Mouse (Mus musculus) intestine, embryonic 16.5 days (tissue): ENCODE data around the gene 6430531B16Rik. TPM values are rescaled to one million over a fixed set of nuclear protein-coding genes. Genes with fewer than 3 reads are reported as not detected.

Source experiments
- ATAC-seq: fragments of 200-750 bp; cut with Nextera tagmentation; 2 replicates; pipeline ENCODE4 v1.8.0; 2017; ENCODE audit warnings: moderate TSS enrichment, moderate library complexity
- H3K27ac ChIP-seq: fragments of 300-500 bp; sonication (generic); 2 replicates; pipeline ENCODE4 v1.5.1; 2014; ENCODE audit warnings: mild to moderate bottlenecking, low read length
- H3K27me3 ChIP-seq: fragments of 300-500 bp; sonication (generic); replicated peaks from 2 replicates; pipeline ENCODE4 v1.6.1; 2014; ENCODE audit warnings: low read length, control low read depth, mixed read lengths; ENCODE audit not compliant: control insufficient read depth, insufficient read depth
- H3K36me3 ChIP-seq: fragments of 300-500 bp; sonication (generic); 2 replicates; pipeline ENCODE4 v1.6.1; 2014; ENCODE audit warnings: low read length, control low read depth; ENCODE audit not compliant: control insufficient read depth, insufficient read depth
- H3K4me1 ChIP-seq: fragments of 300-500 bp; sonication (generic); 2 replicates; pipeline ENCODE4 v1.6.1; 2014; ENCODE audit warnings: low read length, control low read depth, mixed read lengths; ENCODE audit not compliant: control insufficient read depth, insufficient read depth
- H3K4me2 ChIP-seq: fragments of 300-500 bp; sonication (generic); 2 replicates; pipeline ENCODE4 v1.6.1; 2014; ENCODE audit warnings: low read depth, low read length, control low read depth
- H3K4me3 ChIP-seq: fragments of 300-500 bp; sonication (generic); 2 replicates; pipeline ENCODE4 v1.5.1; 2014; ENCODE audit warnings: mild to moderate bottlenecking, low read length
- H3K9ac ChIP-seq: fragments of 300-500 bp; sonication (generic); 2 replicates; pipeline ENCODE4 v1.6.1; 2014; ENCODE audit warnings: low read depth, low read length
- H3K9me3 ChIP-seq: fragments of 300-500 bp; sonication (generic); 2 replicates; pipeline ENCODE4 v1.6.1; 2016; ENCODE audit warnings: low read length, control low read depth; ENCODE audit not compliant: control insufficient read depth
- WGBS: fragments of 180-500 bp; shearing (Covaris S2); extraction: QIAGEN DNeasy Blood & Tissue Kit; methylation state at CpG from one replicate; pipeline ENCODE4 v1.1.7; 2014; 5-methylcytosine and 5-hydroxymethylcytosine counted together
- polyA plus RNA-seq: library from polyadenylated mRNA; unstranded; fragments of >200 nt; fragmentation: Nextera tagmentation; extraction: Ambion mirVana; gene quantifications from 2 replicates; pipeline ENCODE4 v1.2.1, GENCODE M21; 2015

Gene 6430531B16Rik
- 0.13 TPM in 1 of 2 replicates, not detected in the other for polyA plus RNA-seq

DNA sequence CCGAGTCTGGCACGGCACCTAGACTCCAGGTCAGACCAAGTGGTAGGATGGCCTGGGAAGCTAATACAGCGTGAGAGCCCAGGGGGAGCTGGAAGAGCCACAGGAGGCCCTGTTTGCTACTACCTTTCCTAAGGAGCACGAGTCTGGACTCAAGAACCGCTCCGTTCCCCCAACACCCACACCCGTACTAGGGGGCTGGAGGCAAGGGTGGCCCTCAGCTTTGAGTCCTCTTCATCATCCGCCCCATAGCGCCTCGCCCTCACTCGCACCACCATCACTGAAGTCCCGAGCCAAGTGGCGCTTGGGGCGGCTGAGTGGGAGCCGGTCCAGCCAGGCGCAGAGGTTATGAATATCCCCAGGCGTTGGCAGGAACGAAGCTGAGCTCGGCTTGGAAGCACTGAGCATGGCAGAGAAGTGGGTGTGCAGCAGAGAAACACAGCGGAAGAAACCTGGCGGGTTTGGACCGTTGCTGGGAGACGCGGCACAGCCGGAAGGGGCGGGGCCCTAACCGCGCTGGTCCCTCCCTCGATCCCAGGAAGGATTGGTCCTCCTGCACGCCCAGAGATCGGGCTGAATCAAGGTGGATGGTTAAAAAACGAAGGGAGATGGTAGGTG lies at the start of gene 6430531B16Rik:
6430531B16Rik (minus strand) TSS at position 478 of the 615 bp plus-strand sequence.
- peak; percentile 95 for ATAC-seq

DNA sequence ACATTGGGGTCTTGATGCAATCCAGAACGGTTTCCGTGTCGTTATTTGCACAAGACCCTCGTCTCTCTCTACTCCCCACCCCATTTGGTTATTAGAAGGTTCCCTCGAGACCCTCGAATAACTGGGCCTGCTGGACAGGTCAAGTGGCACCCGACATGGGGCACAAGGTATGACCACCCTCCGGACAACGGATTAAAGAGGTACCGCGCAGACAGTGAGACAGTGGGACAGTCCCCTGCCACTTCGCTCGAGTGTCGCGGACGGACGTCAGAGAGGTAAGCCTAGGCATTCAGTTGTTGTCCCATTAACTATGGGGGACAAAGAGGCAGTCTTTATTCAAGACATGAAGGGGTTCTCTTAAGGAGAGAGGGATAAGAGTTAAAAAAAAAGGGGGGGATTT lies 32.8 kb upstream of the 6430531B16Rik start:
- Histone ChIP-seq H3K9ac (no peak overlapping the region), H3K4me1 (no peaks in the 10 kb centered on the region), H3K27ac (no peak overlapping the region), H3K4me3 (no peak overlapping the region), H3K9me3 (no peaks in the 10 kb centered on the region), H3K36me3 (no peaks in the 10 kb centered on the region), H3K4me2 (no peak overlapping the region), H3K27me3 (no peaks in the 10 kb centered on the region)
- WGBS, result 97% methylated on average over 17 of the region's 17 CpGs
- no peak for ATAC-seq

More for the DNA sequence above, at the start of gene 6430531B16Rik:
- Histone ChIP-seq H3K36me3 (no peaks in the 10 kb centered on the region), H3K4me1 (peaks cover 5% of the 10 kb centered on the region; the same call in 1 of the 2 replicates), H3K9me3 (no peaks in the 10 kb centered on the region), H3K9ac (peak within 1 kb of the TSS; percentile 55), H3K4me2 (peak within 1 kb of the TSS; percentile 69), H3K4me3 (peak within 1 kb of the TSS; percentile 54), H3K27ac (no peak within 1 kb of the TSS), H3K27me3 (no peaks in the 10 kb centered on the region)
- 3% methylated on average over 32 of the region's 32 CpGs for WGBS

DNA sequence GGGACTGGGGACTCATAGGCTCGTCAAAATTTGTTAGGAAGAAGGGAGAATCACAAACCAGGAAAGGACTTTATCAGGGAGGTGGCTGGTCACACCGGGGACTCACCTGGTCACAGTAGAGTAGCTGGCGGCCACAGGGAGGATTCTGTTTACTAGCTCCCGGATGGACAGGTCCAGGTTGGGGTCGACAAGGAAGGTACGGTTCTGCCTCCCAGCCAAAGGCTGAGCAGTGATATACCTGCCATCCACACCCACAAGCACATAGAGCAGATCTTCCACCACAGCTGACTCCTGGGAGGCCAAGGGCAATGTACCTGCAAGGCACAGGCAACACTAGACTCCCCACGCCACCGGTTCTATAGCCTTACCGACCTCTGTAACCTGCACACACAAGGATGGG lies 29.2 kb upstream of the 6430531B16Rik start:
- H3K4me3 ChIP-seq, result no peak overlapping the region
- no peaks in the 10 kb centered on the region for H3K9me3 ChIP-seq
- H3K4me1 ChIP-seq, result no peaks in the 10 kb centered on the region
- H3K27ac ChIP-seq, result no peak overlapping the region
- ATAC-seq, result no peak
- H3K4me2 ChIP-seq, result no peak overlapping the region
- no peaks in the 10 kb centered on the region for H3K27me3 ChIP-seq
- H3K9ac ChIP-seq, result no peak overlapping the region
- 93% methylated on average over 9 of the region's 9 CpGs for WGBS
- peaks cover 14% of the 10 kb centered on the region; the same call in 1 of the 2 replicates for H3K36me3 ChIP-seq

DNA sequence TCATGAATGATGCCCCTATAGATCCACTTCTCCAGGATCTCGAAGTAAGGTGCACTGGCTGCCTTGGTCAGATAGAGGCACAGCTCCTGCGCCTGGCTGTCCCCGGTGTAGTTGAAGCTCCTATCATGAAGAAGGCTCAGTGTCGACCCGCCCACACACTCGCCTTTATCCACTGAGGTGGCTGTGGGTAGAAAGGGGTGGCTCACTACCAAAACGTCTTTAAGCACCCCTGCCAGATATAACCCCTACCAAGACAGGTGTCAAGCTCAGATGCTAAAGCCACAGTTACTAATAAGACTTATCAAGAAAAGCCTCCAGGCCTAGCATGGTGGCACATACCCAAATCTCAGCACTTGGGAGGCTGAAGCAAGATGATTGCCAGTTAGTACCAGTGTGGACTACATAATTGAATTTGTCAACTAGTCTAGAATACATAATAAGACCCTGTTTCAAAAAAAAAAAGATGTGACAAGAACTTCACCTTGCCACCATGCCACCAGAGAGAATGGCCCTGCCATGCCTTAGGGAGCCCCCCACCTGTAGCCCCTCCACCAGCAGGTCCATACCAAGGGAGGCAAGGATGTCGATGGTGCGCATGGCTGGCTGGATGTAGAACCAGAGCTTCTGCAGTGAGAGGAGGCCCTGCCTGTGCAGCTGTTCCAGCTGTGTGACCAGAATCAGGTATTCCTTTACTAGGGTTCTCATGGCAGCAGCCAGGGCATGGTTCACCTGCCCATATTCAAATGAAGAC lies 28.5 kb upstream of the 6430531B16Rik start:
- ATAC-seq, result no peak
- no peaks in the 10 kb centered on the region for H3K4me1 ChIP-seq
- no peak overlapping the region for H3K9ac ChIP-seq
- H3K27ac ChIP-seq, result no peak overlapping the region
- no peaks in the 10 kb centered on the region for H3K9me3 ChIP-seq
- no peak overlapping the region for H3K4me3 ChIP-seq
- 95% methylated on average over 9 of the region's 9 CpGs for WGBS
- H3K36me3 ChIP-seq, result peaks cover 14% of the 10 kb centered on the region; the same call in 1 of the 2 replicates
- no peaks in the 10 kb centered on the region for H3K27me3 ChIP-seq
- no peak overlapping the region for H3K4me2 ChIP-seq

DNA sequence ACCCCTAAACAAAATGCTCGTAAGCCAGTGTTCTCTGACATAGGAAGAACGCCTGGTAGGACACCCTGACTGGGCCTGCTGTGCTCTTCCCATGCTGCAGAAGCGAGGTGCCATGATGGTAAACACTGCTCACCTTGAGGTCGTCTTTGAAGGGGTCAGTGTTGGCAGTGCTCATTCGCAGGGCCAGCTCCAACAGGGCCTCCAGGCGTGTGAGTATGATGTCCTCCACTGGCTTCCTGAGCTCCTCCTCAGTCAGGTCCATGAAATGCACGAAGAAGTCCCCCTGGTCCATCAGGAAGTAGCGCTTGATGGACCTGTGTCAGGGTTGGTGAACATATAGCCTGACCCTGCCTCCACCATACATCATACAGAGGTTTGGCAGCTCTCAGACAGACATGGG lies 26.1 kb upstream of the 6430531B16Rik start:
- Histone ChIP-seq H3K4me2 (no peak overlapping the region), H3K9me3 (no peaks in the 10 kb centered on the region), H3K4me1 (no peaks in the 10 kb centered on the region), H3K27ac (no peak overlapping the region), H3K36me3 (peaks cover 19% of the 10 kb centered on the region), H3K4me3 (no peak overlapping the region), H3K27me3 (no peaks in the 10 kb centered on the region), H3K9ac (no peak overlapping the region)
- ATAC-seq, result no peak
- WGBS, result 86% methylated on average over 8 of the region's 8 CpGs

DNA sequence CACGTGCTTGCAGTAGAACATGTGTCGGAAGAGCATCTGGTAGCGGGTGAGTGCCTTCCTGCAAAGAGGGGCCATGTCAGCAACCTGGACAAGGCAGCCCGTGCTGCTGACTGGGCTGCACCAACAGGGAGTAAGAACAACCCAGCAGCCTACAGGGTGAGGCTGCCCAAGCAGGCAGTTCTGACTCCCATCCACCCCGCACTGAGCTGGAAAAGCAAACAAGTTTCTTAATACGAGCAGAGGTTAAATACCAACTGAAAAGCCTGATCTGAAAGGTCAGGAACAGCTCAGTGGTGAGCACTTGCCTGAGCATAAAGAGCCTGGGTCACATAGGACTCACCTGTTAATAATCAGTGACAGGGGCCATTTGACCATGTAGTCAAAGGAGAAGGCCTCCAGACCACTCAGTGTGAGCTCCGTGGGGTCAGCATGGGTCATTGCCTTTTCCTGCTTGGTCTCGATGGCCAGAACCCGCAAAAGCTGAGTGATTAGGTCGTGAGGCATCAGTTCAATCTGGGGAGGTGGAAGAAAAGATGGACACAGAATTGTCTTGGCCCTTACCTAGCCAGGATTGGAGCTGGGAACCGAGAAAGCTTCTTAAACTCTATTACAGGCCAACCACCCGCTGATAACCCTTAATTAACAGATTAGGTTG lies 22.7 kb upstream of the 6430531B16Rik start:
- no peak for ATAC-seq
- H3K4me1 ChIP-seq, result no peaks in the 10 kb centered on the region
- peaks cover 30% of the 10 kb centered on the region for H3K36me3 ChIP-seq
- H3K4me2 ChIP-seq, result no peak overlapping the region
- 83% methylated on average over 12 of the region's 12 CpGs for WGBS
- H3K27me3 ChIP-seq, result no peaks in the 10 kb centered on the region
- no peak overlapping the region for H3K27ac ChIP-seq
- no peak overlapping the region for H3K4me3 ChIP-seq
- H3K9ac ChIP-seq, result no peak overlapping the region
- H3K9me3 ChIP-seq, result no peaks in the 10 kb centered on the region

DNA sequence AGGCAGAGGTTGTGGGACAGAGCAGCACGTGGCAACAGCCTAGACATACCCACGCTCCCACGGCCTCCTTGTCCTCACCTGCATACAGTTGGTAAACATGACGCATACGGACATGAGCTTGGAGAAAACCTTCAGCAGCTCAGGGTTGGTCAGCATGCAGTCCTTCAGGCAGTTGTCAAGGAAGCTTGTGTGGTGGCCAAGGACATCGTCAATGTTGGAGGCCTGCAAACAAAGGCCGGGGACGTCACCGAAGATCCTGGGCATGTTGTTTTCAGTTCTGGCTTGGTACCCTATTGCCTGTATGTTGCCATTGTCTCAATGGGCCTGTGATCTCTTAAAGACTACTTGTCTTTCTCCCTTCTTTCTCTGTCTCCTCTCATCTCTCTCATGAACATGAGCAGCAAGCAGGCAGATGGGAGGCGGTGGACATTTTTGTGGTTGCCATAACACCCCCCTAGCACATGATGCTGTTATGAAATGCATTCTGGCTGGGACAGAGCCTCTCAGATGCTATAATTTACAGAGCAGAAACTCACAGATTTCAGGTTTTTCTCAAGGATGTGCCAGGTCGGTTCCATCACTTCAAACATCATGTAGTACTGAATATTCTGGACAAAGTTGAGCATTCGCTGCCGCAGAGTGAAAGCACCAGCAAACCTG lies 20.3 kb upstream of the 6430531B16Rik start:
- 94% methylated on average over 13 of the region's 13 CpGs for WGBS
- H3K9ac ChIP-seq, result no peak overlapping the region
- no peak overlapping the region for H3K27ac ChIP-seq
- no peaks in the 10 kb centered on the region for H3K4me1 ChIP-seq
- peaks cover 16% of the 10 kb centered on the region for H3K36me3 ChIP-seq
- H3K9me3 ChIP-seq, result no peaks in the 10 kb centered on the region
- no peak overlapping the region for H3K4me2 ChIP-seq
- H3K4me3 ChIP-seq, result no peak overlapping the region
- no peaks in the 10 kb centered on the region for H3K27me3 ChIP-seq
- no peak for ATAC-seq

DNA sequence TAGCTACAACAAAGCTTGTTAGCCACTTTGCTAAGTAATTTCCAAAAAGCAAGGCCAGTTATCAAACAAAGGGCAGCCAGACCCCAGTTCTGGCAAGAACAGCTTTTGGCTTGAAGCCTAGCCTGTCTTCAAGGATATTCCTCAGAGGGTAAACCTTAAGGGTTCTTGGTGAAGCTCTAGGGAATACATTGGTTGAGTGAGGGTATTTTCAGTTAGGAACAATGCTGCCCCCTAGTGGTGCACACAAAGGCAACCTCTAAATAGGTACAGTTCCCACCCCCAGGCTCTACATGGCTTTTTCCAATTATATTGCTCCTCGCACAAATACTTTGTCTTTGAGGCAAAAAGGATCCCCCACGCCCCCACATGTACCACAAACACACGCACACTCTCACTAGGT lies 16.1 kb upstream of the 6430531B16Rik start:
- H3K9ac ChIP-seq, result no peak overlapping the region
- no peak overlapping the region for H3K4me3 ChIP-seq
- peaks cover 12% of the 10 kb centered on the region for H3K36me3 ChIP-seq
- H3K4me2 ChIP-seq, result no peak overlapping the region
- WGBS, result 37% methylated on average over 3 of the region's 3 CpGs
- no peak overlapping the region for H3K27ac ChIP-seq
- peaks cover 3% of the 10 kb centered on the region; the same call in 1 of the 2 replicates for H3K4me1 ChIP-seq
- no peaks in the 10 kb centered on the region for H3K27me3 ChIP-seq
- no peaks in the 10 kb centered on the region for H3K9me3 ChIP-seq
- no peak for ATAC-seq

DNA sequence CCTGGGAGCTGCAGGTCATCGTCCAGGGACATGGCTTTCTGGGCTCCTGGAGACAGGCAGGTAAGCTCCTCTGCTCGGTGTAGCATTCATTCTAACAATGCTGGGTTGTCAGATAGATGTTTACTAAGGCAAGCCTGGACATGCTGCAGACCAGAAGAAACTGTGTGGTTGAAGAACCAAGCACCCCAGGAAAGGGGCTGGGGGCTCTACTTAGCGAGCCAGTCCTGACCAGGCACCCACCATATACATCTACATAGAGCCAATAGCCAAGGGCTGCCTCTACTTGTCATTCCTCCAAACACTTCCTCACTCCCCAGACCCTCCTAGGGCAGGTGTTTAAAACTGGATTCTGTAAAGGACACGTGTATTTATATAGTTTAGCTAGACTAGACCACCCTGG lies 15.6 kb upstream of the 6430531B16Rik start:
- no peaks in the 10 kb centered on the region for H3K9me3 ChIP-seq
- H3K4me1 ChIP-seq, result peaks cover 3% of the 10 kb centered on the region; the same call in 1 of the 2 replicates
- H3K27me3 ChIP-seq, result no peaks in the 10 kb centered on the region
- H3K9ac ChIP-seq, result no peak overlapping the region
- ATAC-seq, result no peak
- 73% methylated on average over 4 of the region's 4 CpGs for WGBS
- H3K4me3 ChIP-seq, result no peak overlapping the region
- peaks cover 12% of the 10 kb centered on the region for H3K36me3 ChIP-seq
- H3K27ac ChIP-seq, result no peak overlapping the region
- H3K4me2 ChIP-seq, result no peak overlapping the region
